Mouse (Mus musculus) heart, embryonic 15.5 days (tissue): ENCODE data around the gene Ciz1. TPM values are rescaled to one million over a fixed set of nuclear protein-coding genes. Genes with fewer than 3 reads are reported as not detected.

Experiments used
- ATAC-seq: fragments of 200-750 bp; cut with Nextera tagmentation; replicated peaks from 2 replicates; pipeline ENCODE4 v1.8.0; 2017; ENCODE audit warnings: low read depth, moderate TSS enrichment; ENCODE audit not compliant: insufficient number of reproducible peaks, insufficient read depth, low FRiP score
- H3K27ac ChIP-seq: fragments of 300-500 bp; sonication (generic); 2 replicates; pipeline ENCODE4 v1.5.1; 2015; ENCODE audit warnings: mild to moderate bottlenecking, inconsistent platforms
- H3K27me3 ChIP-seq: fragments of 300-500 bp; sonication (generic); 2 replicates; pipeline ENCODE4 v1.6.1; 2015; ENCODE audit warnings: inconsistent platforms
- H3K36me3 ChIP-seq: fragments of 300-500 bp; sonication (generic); 2 replicates; pipeline ENCODE4 v1.6.1; 2015; ENCODE audit warnings: mild to moderate bottlenecking, inconsistent platforms
- H3K4me1 ChIP-seq: fragments of 300-500 bp; sonication (generic); replicated peaks from 2 replicates; pipeline ENCODE4 v1.6.1; 2015; ENCODE audit warnings: inconsistent platforms
- H3K4me2 ChIP-seq: fragments of 300-500 bp; sonication (generic); 2 replicates; pipeline ENCODE4 v1.6.1; 2015; ENCODE audit warnings: inconsistent platforms, mild to moderate bottlenecking, moderate library complexity
- H3K4me3 ChIP-seq: fragments of 300-500 bp; sonication (generic); 2 replicates; pipeline ENCODE4 v1.5.1; 2015; ENCODE audit warnings: mild to moderate bottlenecking, inconsistent platforms
- H3K9ac ChIP-seq: fragments of 300-500 bp; sonication (generic); 2 replicates; pipeline ENCODE4 v1.6.1; 2015; ENCODE audit warnings: mild to moderate bottlenecking, inconsistent platforms
- H3K9me3 ChIP-seq: fragments of 300-500 bp; sonication (generic); replicated peaks from 2 replicates; pipeline ENCODE4 v1.6.1; 2016; ENCODE audit warnings: inconsistent platforms
- WGBS: fragments of 180-500 bp; shearing (Covaris S2); methylation state at CpG from one replicate; pipeline ENCODE4 v1.1.7; 2015; ENCODE audit warnings: mixed read lengths; 5-methylcytosine and 5-hydroxymethylcytosine counted together
- polyA plus RNA-seq: library from polyadenylated mRNA; unstranded; fragments of >200 nt; fragmentation: Nextera tagmentation; extraction: Ambion mirVana; gene quantifications from 2 replicates; pipeline ENCODE4 v1.2.1, GENCODE M21; 2015

The Ciz1 gene
- polyA plus RNA-seq, 1 experiment from 2014 or later = 30.9 TPM

DNA sequence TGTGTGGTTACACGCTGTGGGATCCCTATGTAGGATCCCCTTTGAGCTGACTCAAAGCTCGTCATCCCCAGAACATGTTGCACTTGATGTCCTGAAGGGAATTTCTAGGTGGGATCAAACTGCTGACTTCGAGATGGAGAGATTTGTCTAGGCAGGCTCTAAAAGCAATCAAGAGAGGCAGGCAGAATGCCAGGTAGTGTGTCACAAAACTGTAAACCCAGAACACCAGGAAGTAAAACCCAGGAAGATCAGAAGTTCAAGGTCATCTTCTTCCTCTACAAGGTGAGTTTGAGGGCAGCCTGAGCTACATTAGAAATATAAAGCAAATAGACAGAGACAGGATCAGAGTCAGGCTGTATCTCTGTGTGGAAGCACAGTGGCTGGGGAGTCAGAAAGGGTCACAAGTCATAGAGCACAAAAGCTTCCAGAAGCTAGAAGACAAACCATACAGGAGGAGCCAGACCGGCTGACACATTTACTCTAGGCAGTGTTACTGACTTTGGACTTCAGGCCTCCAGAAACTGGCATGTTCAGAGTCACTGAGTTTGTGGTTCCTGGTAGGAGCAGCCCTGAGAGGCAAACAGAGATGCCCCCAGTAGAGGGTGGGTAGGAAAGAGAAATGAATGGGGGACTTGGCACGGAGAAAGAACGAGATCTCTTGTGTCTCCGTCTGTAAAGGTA is 55.2 kb downstream of the Ciz1 start:
- H3K27me3 ChIP-seq = no peaks in the 10 kb centered on the region
- no peak overlapping the region for H3K27ac ChIP-seq
- H3K4me2 ChIP-seq = no peak overlapping the region
- H3K4me3 ChIP-seq = no peak overlapping the region
- no peaks in the 10 kb centered on the region for H3K4me1 ChIP-seq
- H3K9me3 ChIP-seq = no peaks in the 10 kb centered on the region
- 73% methylated on average over 7 of the region's 7 CpGs for WGBS
- peaks cover 1% of the 10 kb centered on the region; the same call in 1 of the 2 replicates for H3K36me3 ChIP-seq
- H3K9ac ChIP-seq = no peak overlapping the region
- no peak for ATAC-seq

DNA sequence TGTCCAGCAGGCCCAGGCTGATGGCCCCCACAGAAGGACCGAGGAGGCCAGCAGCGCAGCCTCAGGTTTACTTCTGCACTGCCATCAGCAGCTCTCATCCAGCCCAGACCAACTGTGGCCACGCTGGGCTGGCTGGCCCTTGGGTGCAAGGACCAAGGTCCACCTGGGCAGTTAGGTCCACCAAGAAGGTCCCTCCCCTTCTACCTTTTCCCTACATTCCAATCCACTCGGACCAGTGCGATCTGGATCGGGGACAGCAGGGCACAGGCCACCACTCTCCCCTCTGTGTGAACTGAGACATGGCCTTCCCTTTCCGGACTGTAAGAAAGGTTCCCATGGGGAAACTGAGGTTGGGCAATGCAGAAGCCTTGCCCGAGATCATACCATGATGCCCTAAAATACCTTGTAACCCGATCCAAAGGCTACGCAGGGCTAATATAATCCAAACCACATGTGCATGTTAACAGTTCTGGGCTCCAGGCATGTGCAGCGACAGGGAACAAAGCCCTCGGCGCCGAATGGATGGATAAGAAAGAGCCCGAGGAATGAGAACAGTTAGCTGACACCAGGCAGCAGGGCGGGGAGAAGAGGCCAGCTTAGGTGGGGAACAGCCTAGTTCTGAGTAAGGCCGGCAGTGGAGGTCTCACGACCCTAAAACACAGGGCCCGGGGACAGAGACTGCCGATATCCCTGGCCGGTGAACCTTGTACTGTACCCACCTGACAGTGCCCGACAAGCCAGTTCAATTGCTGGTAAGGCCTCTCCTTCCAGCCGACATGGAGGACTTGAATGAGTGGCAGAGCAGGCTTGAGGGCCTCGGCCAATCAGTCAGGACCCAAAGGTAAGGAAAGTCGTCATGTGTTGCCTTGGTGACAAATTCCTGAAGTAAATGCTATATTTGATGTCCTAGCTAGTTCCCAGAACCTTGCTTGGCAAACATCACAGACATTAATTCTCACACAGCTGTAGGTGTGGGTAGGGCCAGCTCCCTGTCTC is 56.6 kb downstream of the Ciz1 start:
- H3K4me2 ChIP-seq = no peak overlapping the region

DNA sequence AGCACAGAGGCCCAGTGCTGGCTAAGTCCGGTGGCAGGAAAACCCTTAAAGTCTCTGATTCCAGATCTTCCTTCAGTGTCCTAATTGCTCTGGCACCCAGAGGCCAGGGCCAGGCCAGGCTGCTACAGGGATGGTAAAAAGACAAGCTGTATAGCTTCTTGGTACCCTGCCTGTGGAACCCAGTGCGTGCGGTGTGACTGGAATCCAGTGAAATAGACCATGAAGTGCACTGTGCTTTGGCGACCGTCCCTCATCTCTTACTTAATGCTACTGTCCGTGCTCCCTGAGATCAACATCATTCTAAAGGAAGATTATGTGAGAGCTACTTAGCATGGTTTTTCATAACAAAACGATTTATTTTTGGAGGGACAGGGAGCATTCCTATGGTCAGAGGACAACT is 59.3 kb downstream of the Ciz1 start:
- ATAC-seq = no peak
- Histone ChIP-seq H3K36me3 (peaks cover 13% of the 10 kb centered on the region), H3K9ac (no peak overlapping the region), H3K4me3 (no peak overlapping the region), H3K27me3 (no peaks in the 10 kb centered on the region), H3K4me2 (no peak overlapping the region), H3K27ac (no peak overlapping the region), H3K9me3 (no peaks in the 10 kb centered on the region), H3K4me1 (no peaks in the 10 kb centered on the region)
- WGBS = 80% methylated on average over 7 of the region's 7 CpGs

More for the DNA sequence above, 56.6 kb downstream of the Ciz1 start:
- H3K27ac ChIP-seq = no peak overlapping the region
- no peak overlapping the region for H3K9ac ChIP-seq
- no peaks in the 10 kb centered on the region for H3K9me3 ChIP-seq
- H3K4me1 ChIP-seq = no peaks in the 10 kb centered on the region
- no peak for ATAC-seq
- H3K27me3 ChIP-seq = no peaks in the 10 kb centered on the region
- no peaks in the 10 kb centered on the region for H3K36me3 ChIP-seq
- H3K4me3 ChIP-seq = no peak overlapping the region
- 60% methylated on average over 25 of the region's 25 CpGs for WGBS

DNA sequence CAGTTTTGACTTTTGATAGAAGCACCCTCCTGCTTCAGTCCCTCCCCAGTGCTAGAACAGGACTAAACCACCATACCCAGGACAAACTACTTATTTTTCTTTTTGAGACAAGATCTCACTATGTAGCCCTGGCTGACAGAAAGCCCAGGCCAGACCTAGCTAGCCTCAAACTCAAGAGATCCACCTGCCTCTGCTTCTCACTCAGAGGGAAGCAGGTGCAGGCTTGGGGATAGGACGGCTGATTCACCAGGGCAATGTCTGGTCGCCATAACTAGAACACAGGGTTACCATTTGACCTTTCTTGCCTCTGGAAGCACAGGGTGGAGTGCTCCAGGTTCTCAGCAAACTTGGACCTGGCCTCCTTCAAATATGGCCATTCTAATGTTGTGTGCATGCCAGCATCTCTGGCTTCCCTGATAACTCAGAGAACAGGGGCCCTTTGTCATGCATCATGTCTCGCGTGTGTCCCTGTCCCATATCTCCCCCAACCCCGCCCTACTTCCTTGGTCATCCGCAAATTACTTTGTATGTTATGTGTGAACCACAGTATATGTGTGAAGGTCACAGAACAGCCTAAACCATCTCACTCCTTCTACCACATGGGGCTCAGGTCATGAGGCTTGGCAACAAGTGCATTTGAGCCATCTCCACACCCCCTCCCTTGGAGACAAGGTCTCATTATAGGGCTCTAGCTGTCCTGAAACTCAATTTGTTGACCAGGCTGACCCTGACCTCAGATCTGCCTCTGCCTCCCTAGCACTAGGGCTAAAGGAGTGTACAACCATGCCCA is 60.8 kb downstream of the Ciz1 start:
- no peak overlapping the region for H3K9ac ChIP-seq
- H3K27ac ChIP-seq = no peak overlapping the region
- WGBS = 85% methylated on average over 6 of the region's 6 CpGs
- no peaks in the 10 kb centered on the region for H3K27me3 ChIP-seq
- no peak for ATAC-seq
- no peak overlapping the region for H3K4me2 ChIP-seq
- H3K36me3 ChIP-seq = peaks cover 28% of the 10 kb centered on the region
- H3K9me3 ChIP-seq = no peaks in the 10 kb centered on the region
- no peak overlapping the region for H3K4me3 ChIP-seq
- no peaks in the 10 kb centered on the region for H3K4me1 ChIP-seq

DNA sequence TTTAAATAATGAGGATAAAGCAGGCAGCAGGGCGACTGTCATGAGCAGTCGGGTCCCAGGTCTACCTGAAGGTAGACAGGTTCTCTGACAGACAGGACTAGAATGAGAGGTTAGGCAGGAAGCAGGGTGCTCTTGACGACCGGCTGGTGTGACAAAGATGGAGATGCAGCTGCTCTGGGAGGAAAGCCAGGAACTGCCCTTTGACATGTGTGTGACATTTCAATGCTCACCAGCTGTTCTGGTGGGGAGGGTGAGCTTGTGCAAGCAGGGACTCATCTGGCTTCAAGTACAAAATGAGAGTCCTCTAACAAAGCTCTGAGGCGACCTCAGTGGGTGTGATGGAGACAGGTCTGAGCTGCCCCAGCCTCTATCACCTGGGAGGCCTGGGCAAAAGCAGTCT is 61.8 kb downstream of the Ciz1 start:
- H3K4me2 ChIP-seq = no peak overlapping the region
- H3K9ac ChIP-seq = no peak overlapping the region
- H3K36me3 ChIP-seq = peaks cover 38% of the 10 kb centered on the region
- no peak for ATAC-seq
- no peaks in the 10 kb centered on the region for H3K27me3 ChIP-seq
- no peaks in the 10 kb centered on the region for H3K9me3 ChIP-seq
- no peak overlapping the region for H3K4me3 ChIP-seq
- 50% methylated on average over 5 of the region's 5 CpGs for WGBS
- no peaks in the 10 kb centered on the region; the same call in 1 of the 2 replicates for H3K4me1 ChIP-seq
- H3K27ac ChIP-seq = no peak overlapping the region

DNA sequence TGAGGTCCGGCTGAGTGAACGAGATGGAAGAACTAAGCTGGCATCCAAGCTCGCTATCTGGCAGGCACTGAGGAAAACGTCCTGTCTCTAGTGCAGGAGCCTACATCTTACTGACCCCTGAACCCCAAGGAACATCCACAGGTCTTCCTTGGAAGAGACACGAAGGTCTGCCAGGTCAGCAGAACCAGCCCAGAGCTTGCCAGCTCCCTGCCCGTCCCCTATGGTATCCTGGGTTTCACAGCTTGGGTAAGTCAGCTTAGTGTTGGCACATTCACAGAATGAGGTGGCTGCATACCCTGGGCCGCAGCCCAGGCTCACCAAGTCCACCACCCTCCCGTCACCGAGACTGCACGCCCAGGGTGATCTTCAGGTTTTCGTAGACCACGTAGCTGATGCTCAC is 63.7 kb downstream of the Ciz1 start:
- H3K27me3 ChIP-seq = no peaks in the 10 kb centered on the region
- WGBS = 91% methylated on average over 12 of the region's 12 CpGs
- no peak for ATAC-seq
- H3K36me3 ChIP-seq = peaks cover 52% of the 10 kb centered on the region
- H3K4me3 ChIP-seq = no peak overlapping the region
- no peak overlapping the region for H3K9ac ChIP-seq
- H3K27ac ChIP-seq = no peak overlapping the region
- H3K4me1 ChIP-seq = no peaks in the 10 kb centered on the region; the same call in 1 of the 2 replicates
- H3K4me2 ChIP-seq = no peak overlapping the region
- no peaks in the 10 kb centered on the region for H3K9me3 ChIP-seq

DNA sequence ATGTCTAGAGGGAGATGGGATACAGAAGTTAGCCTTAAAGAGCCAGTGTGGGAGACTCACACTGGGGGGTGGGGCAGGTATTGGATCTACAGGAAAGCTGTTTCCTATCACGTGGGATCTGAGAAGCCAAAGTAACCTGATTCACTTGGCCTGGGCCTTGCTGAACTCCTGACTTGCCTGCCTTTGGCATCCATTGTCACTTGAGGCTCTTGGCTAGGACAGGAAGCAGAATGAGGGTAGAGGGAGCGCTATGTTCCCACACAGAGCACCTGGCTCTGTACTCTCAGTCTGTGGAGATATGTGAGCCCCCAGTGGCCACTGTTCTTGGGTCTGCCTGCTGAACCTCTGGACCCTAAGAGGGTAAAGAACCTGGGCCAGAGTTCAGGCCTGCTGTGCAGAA is 64.4 kb downstream of the Ciz1 start:
- H3K36me3 ChIP-seq = peaks cover 55% of the 10 kb centered on the region
- ATAC-seq = no peak
- no peak overlapping the region for H3K4me3 ChIP-seq
- WGBS = 77% methylated on average over 2 of the region's 2 CpGs
- H3K9me3 ChIP-seq = no peaks in the 10 kb centered on the region
- H3K9ac ChIP-seq = no peak overlapping the region
- no peak overlapping the region for H3K4me2 ChIP-seq
- no peak overlapping the region for H3K27ac ChIP-seq
- H3K27me3 ChIP-seq = no peaks in the 10 kb centered on the region
- peaks cover under 1% of the 10 kb centered on the region; the same call in 1 of the 2 replicates for H3K4me1 ChIP-seq

DNA sequence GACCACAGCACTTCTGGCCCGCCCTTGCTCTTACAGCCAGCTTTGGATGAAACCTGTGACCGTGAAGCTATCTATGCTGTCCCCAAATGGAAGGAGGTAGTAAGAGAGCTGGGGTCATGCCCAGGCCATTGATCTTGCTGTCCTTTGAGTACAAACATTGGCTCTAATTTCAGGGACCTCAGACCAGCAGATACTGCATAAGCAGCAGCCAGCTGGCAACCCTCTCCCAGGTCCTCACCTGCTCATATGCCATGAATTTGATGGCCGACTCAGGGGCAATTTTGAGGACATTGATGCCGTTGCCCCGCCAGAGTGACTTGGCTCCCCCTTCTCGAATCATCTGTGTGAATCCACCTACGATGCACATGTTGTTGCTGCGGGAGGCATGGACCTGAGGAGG is 65.4 kb downstream of the Ciz1 start:
- Histone ChIP-seq H3K4me1 (peaks cover 10% of the 10 kb centered on the region), H3K36me3 (peaks cover 55% of the 10 kb centered on the region), H3K27me3 (no peaks in the 10 kb centered on the region), H3K27ac (no peak overlapping the region), H3K4me2 (no peak overlapping the region), H3K9me3 (no peaks in the 10 kb centered on the region), H3K4me3 (no peak overlapping the region), H3K9ac (no peak overlapping the region)
- WGBS = 87% methylated on average over 8 of the region's 8 CpGs
- ATAC-seq = no peak

DNA sequence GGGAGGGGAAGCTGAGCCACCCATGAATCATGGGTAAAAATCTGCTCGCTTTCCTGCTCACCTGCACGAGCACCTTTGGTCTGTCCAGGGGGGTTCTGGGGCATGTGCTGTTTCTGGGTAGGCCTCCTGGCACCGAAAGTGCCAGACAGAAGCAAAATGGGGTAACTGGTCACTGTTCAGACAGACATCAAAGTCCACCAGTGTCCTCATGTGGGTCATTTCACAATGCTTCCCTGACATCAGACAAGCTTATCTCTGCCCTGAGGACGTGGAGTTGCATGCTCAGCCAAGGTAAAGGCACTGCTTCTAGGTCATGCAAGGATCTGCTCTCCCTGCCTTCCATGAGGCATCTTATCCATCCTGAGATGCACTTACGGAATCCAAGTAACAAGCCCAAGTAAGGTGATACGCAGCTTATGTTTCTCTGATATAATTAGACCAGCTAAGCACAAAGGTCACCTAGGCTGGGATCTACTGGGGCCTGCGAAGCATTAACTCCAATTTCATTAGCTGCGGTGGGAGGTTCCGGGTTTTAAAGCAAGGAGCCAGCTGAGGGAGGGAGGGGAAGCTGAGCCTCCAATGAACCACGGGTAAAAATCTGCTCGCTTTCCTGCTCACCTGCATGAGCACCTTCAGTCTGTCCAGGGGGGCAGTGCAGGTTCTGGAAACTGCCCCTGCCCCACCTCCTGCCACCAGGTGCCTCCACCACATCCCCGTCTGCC is 66.5 kb downstream of the Ciz1 start:
- Histone ChIP-seq H3K4me3 (no peak overlapping the region), H3K9ac (no peak overlapping the region), H3K36me3 (peaks cover 55% of the 10 kb centered on the region), H3K9me3 (no peaks in the 10 kb centered on the region), H3K4me2 (no peak overlapping the region), H3K27ac (no peak overlapping the region), H3K4me1 (peaks cover 21% of the 10 kb centered on the region), H3K27me3 (no peaks in the 10 kb centered on the region)
- 83% methylated on average over 12 of the region's 12 CpGs for WGBS
- no peak for ATAC-seq

DNA sequence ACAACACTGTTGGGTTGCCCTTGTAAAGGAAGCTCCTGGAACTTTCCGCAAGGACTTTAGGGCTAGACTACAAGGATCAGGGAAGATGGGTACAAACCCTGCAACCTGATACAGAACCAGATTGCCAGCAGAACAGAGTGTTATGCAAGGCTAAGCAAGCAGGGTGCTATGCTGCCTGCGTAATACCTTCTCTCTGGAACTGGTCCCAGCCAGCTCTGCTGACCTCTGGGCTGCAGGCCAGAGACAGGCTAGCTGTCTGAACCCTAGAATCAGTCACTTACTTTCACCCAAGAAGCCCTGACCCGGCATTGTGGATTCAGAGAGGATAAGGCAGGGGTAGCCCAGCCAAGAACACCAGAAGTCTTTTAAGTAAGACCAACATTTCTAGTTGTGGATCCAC is 67.2 kb downstream of the Ciz1 start:
- Histone ChIP-seq H3K4me3 (no peak overlapping the region), H3K9ac (no peak overlapping the region), H3K4me1 (peaks cover 28% of the 10 kb centered on the region), H3K4me2 (no peak overlapping the region), H3K27ac (no peak overlapping the region), H3K36me3 (peaks cover 55% of the 10 kb centered on the region), H3K27me3 (no peaks in the 10 kb centered on the region), H3K9me3 (no peaks in the 10 kb centered on the region)
- ATAC-seq = no peak
- 74% methylated on average over 3 of the region's 3 CpGs for WGBS
